Mouse (Mus musculus) forebrain, embryonic 10.5 days (tissue): ENCODE results near the gene Rpa2. TPM values are rescaled to one million over a fixed set of nuclear protein-coding genes. Genes with fewer than 3 reads are reported as not detected.
"Not testable (repeated sequence)": the region's sequence is repeated elsewhere in the genome, so short reads cannot be mapped to it uniquely, and the experiment has no call there.

Experiments
- DNase-seq: peaks from one replicate; pipeline ENCODE4 v3.0.0-alpha.2; 2017; ENCODE audit warnings: low spot score; ENCODE audit errors: extremely low spot score
- H3K27ac ChIP-seq: fragments of 300-500 bp; sonication (generic); 2 replicates; pipeline ENCODE4 v1.5.1; 2016; ENCODE audit warnings: mild to moderate bottlenecking
- H3K27me3 ChIP-seq: fragments of 300-500 bp; sonication (generic); 2 replicates; pipeline ENCODE4 v1.6.1; 2016; ENCODE audit warnings: mild to moderate bottlenecking; ENCODE audit not compliant: poor library complexity, severe bottlenecking
- H3K36me3 ChIP-seq: fragments of 300-500 bp; sonication (generic); replicated peaks from 2 replicates; pipeline ENCODE4 v1.6.1; 2016; ENCODE audit warnings: mild to moderate bottlenecking, moderate library complexity
- H3K4me1 ChIP-seq: fragments of 300-500 bp; sonication (generic); 2 replicates; pipeline ENCODE4 v1.6.1; 2016
- H3K4me3 ChIP-seq: fragments of 300-500 bp; sonication (generic); 2 replicates; pipeline ENCODE4 v1.5.1; 2016; ENCODE audit warnings: mild to moderate bottlenecking, moderate library complexity
- H3K9me3 ChIP-seq: fragments of 300-500 bp; sonication (generic); 2 replicates; pipeline ENCODE4 v1.6.1; 2016; ENCODE audit warnings: mild to moderate bottlenecking, moderate library complexity
- WGBS: fragments of 180-500 bp; shearing (Covaris S2); methylation state at CpG from one replicate; pipeline ENCODE4 v1.1.7; 2016; 5-methylcytosine and 5-hydroxymethylcytosine counted together
- polyA plus RNA-seq: library from polyadenylated mRNA; unstranded; fragments of >200 nt; fragmentation: Nextera tagmentation; extraction: Ambion mirVana; gene quantifications from 2 replicates; pipeline ENCODE4 v1.2.1, GENCODE M21; 2016

Rpa2 gene
- polyA plus RNA-seq, 1 experiment from 2014 or later, result 222 TPM

DNA sequence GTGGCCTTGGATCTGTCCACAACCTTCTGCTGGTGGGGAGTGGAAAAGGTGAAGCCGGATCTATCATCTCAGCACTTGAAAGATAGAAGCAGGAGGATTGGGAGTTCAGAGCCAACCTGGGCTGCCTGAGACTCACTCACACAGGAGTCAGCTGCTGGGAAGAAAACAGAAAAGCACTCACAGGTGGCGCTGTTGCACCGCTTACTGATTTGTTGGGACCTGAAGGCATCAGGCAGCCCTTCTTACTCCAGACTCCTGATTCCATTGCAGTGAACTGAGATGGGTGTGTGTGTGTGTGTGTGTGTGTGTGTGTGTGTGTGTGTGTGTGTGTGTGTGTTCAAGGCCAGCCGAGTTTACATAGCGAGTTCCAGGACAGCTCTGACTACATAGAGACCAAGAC, 8.6 kb downstream of the Rpa2 start:
- no peaks in the 10 kb centered on the region for H3K27me3 ChIP-seq
- 84% methylated on average over 5 of the region's 5 CpGs for WGBS
- peaks cover 90% of the 10 kb centered on the region for H3K36me3 ChIP-seq
- H3K4me1 ChIP-seq, result no peaks in the 10 kb centered on the region
- H3K9me3 ChIP-seq, result no peaks in the 10 kb centered on the region
- no peak for DNase-seq
- H3K4me3 ChIP-seq, result no peak overlapping the region
- H3K27ac ChIP-seq, result no peak overlapping the region

DNA sequence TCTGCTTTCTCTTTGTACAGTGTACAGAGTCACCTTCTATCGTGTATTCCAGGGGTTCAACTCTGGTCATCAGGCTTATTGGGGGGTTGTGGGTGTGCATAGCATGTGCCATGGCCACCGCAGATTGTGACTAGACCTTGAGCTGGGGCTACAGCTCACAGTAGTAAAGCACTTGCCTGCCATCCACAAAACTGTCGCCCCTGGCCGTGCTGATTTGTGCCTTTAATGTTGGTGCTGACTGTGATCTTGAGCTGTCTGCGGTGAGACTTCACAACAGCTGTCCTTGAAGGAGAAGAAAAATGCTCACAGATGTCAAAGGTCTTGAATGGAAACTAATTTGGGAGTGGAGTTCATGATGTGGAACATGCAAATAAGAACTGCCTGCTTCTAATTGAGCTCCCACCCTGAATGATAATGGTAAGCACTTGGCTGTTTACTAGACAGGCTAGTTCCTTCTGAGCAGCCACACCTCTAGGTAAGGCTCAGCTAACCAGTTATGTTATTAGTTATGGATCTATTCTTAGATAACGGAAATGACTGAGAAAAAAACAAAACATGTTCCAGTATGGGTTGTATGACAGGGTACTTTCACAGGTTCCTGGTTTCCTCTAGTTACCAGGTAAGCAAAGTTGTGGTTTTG, 10.6 kb downstream of the Rpa2 start:
- Histone ChIP-seq H3K36me3 (peaks cover 71% of the 10 kb centered on the region), H3K4me1 (no peaks in the 10 kb centered on the region), H3K4me3 (no peak overlapping the region), H3K27ac (no peak overlapping the region), H3K9me3 (no peaks in the 10 kb centered on the region), H3K27me3 (no peaks in the 10 kb centered on the region)
- WGBS, result 95% methylated on average over 6 of the region's 6 CpGs
- no peak for DNase-seq

DNA sequence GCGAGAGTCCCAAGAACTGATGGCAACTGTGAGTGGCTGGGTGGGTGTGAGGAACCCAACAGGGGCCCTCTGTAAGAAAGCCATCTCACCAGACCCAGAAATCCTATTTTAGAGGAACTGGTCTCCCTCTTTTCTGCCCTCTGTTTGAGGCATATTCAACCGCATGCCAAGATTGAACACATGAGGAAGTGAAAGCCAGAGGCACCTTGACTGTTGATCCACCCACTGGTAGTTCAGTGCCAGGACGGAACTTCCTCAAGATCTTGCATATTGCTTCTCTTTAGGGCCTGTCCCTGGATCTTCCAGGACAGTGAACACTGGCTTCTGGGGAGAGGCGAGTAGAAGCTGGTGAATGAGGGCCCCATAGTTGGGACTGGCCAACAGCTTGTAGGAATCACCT, 12.2 kb downstream of the Rpa2 start:
- Histone ChIP-seq H3K27me3 (no peaks in the 10 kb centered on the region), H3K9me3 (no peaks in the 10 kb centered on the region)

DNA sequence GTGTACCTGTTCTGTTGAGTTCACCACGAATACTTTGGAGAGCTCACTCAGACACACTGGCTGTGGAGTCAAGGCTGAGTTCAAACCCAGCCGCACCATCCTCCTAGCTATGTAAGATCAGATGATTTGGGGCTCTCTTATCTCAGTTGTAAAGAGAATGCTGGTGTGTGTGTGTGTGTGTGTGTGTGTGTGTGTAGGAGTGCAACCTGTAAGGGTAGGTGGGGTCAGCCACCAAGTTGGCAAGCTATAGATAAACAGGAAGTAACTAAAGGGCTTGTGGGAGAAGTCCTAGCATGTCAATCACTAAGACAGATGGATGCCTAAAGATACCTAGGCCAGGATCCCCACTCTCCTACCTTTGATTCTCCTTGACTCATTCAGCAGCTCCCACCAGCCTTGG, 15.6 kb downstream of the Rpa2 start:
- Histone ChIP-seq H3K4me1 (no peaks in the 10 kb centered on the region), H3K9me3 (no peaks in the 10 kb centered on the region), H3K27ac (no peak overlapping the region), H3K27me3 (no peaks in the 10 kb centered on the region), H3K4me3 (no peak overlapping the region), H3K36me3 (peaks cover 20% of the 10 kb centered on the region)
- WGBS, result 92% methylated on average over 2 of the region's 2 CpGs
- DNase-seq, result no peak

More for the DNA sequence above, 12.2 kb downstream of the Rpa2 start:
- H3K27ac ChIP-seq, result no peak overlapping the region
- H3K4me1 ChIP-seq, result no peaks in the 10 kb centered on the region
- H3K4me3 ChIP-seq, result no peak overlapping the region
- H3K36me3 ChIP-seq, result peaks cover 55% of the 10 kb centered on the region
- no peak for DNase-seq
- 91% methylated on average over 4 of the region's 4 CpGs for WGBS

DNA sequence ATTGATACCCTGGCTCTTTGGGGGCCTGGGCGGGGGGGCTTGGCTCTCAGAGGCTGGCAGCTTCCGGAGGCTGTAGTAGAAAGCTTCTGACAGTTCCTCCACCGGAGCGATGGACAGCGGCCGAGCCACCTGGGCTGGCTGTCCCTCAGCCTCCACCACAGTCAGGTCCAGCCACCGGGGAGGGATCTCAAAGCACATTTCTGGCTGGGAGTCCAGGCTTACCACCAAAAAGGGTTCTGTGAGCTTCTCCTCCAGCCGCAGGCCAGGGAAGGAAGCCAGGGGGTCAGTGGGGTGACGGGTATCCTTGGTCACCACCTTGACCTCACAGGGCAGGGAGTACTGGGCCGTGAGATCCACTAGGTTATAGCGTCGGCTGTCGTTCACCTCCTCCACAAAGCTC, 17.1 kb downstream of the Rpa2 start:
- H3K36me3 ChIP-seq, result peaks cover 6% of the 10 kb centered on the region
- no peak overlapping the region for H3K4me3 ChIP-seq
- H3K27me3 ChIP-seq, result no peaks in the 10 kb centered on the region
- 91% methylated on average over 13 of the region's 13 CpGs for WGBS
- no peaks in the 10 kb centered on the region for H3K4me1 ChIP-seq
- H3K9me3 ChIP-seq, result no peaks in the 10 kb centered on the region
- no peak overlapping the region for H3K27ac ChIP-seq
- DNase-seq, result no peak

DNA sequence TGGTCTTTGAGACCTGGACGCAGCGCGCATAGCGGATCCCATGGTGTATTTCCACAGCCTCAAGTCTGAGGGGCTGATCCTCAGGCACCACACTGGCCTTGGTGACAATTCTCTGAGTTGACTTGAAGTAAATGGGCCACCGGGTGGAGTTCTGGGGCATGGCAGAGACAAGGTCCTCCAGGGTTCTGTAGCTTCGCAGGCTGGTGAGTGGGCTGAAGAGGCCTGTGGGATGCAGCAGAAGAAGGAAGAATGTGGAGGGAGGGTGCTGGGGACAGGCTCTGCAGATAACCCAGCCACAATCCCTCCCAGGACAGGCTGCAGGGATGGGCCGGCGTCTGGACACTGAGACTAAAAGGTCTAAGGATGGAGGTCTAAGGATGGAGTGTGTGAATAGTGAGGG, 21.6 kb downstream of the Rpa2 start:
- H3K27ac ChIP-seq, result no peak overlapping the region
- H3K9me3 ChIP-seq, result no peaks in the 10 kb centered on the region
- DNase-seq, result no peak
- WGBS, result 87% methylated on average over 8 of the region's 8 CpGs
- H3K27me3 ChIP-seq, result peaks cover 10% of the 10 kb centered on the region
- no peaks in the 10 kb centered on the region for H3K36me3 ChIP-seq
- H3K4me3 ChIP-seq, result no peak overlapping the region
- H3K4me1 ChIP-seq, result no peaks in the 10 kb centered on the region

DNA sequence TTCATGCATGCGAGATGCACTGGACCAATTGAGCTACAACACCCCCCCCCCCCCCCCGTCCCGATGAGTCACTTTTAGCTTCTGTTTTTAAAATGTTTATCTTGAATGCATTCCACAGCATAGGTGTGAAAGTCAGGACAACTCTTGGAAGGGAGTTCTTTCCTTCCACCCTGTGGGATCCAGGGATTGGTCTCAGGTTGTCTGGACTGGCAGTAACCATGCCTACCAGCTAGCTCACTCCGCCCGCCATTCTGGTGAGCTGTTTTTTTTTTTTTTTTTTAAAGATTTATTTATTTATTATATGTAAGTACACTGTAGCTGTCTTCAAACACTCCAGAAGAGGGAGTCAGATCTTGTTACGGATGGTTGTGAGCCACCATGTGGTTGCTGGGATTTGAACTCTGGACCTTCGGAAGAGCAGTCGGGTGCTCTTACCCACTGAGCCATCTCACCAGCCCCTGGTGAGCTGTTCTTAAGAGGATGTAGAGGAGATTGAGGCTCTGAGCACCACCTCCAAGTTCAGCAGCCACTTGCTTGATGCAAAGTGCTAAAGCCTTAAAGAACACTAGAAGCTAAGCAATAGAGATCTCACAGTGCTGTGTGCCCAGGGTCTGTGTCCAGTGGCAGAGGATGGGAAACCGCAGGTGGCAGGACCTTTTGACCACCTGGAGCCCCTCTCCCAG, 25.3 kb downstream of the Rpa2 start:
- peaks cover 38% of the 10 kb centered on the region for H3K27me3 ChIP-seq
- WGBS, result 94% methylated on average over 8 of the region's 9 CpGs
- DNase-seq, H3K4me3 ChIP-seq, H3K4me1 ChIP-seq, H3K36me3 ChIP-seq, H3K9me3 ChIP-seq, H3K27ac ChIP-seq: not testable (repeated sequence)

DNA sequence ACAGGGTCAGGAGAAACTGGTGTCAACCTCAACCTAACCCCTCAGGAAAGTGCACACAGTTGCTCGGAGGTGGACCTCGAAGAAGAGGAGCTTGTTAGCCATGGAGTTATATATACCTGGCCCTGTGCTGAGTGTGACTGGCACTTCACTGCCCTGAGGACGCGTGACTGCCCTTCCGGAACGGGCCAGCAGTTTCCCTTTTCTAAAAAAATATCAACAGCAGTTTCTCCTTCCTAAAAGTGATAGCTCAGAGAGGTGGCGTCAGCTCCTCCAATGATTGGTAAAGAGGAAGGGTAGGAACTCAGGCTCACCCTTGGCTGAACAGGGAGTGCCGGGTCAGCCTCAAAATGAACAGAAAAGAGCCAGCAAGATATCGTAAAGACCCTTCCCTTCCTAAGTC, 25.9 kb downstream of the Rpa2 start:
- no peak for DNase-seq
- 88% methylated on average over 9 of the region's 9 CpGs for WGBS
- H3K36me3 ChIP-seq, result no peaks in the 10 kb centered on the region
- H3K27ac ChIP-seq, result no peak overlapping the region
- H3K27me3 ChIP-seq, result peaks cover 38% of the 10 kb centered on the region
- H3K4me3 ChIP-seq, result no peak overlapping the region
- peaks cover 7% of the 10 kb centered on the region for H3K4me1 ChIP-seq
- H3K9me3 ChIP-seq, result no peaks in the 10 kb centered on the region

DNA sequence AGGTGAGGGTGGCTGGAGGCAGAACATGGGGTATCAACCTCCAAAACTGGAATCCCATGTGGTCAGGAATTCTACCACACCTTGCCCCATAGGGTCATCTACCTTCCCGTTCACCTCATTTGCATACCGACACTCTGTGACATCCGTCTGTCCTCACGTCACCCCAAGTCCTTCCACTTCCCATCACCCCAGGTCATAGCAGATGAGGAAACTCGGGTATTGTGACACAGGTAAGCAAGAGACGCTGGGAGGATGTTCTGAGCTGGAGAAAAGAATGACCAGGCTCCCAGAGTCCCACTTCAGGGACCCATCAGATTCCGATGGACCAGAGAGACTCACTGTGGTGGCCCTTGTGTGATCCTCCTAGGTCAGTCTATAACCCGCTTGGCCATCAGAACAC, 26.6 kb downstream of the Rpa2 start:
- Histone ChIP-seq H3K27me3 (peaks cover 38% of the 10 kb centered on the region), H3K4me1 (peaks cover 7% of the 10 kb centered on the region), H3K36me3 (no peaks in the 10 kb centered on the region), H3K27ac (no peak overlapping the region), H3K4me3 (no peak overlapping the region), H3K9me3 (no peaks in the 10 kb centered on the region)
- DNase-seq, result no peak
- WGBS, result 79% methylated on average over 8 of the region's 8 CpGs

DNA sequence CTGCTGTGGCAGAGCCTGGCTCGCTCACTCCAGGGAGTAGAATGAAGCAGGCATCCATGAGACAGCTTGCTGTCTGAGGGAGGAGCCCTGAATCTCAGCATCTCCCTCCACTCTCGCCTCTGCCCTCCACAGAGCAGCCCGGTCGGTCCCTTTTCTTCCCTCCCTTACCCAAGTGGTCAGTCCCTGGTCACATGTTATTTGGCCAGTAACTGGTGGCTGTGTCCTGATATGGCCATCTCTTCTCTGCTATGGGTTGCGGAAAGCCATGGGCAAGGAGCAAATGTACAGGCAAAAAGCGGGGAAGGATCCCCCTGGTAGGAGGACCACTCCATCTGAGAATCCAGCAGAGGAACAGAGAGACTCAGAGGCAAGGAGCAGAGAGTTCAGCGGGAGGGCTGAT, 27.0 kb downstream of the Rpa2 start:
- 54% methylated on average over 7 of the region's 7 CpGs for WGBS
- no peaks in the 10 kb centered on the region for H3K36me3 ChIP-seq
- H3K9me3 ChIP-seq, result no peaks in the 10 kb centered on the region
- no peak overlapping the region for H3K27ac ChIP-seq
- no peak for DNase-seq
- H3K4me3 ChIP-seq, result no peak overlapping the region
- H3K4me1 ChIP-seq, result peaks cover 7% of the 10 kb centered on the region
- peaks cover 38% of the 10 kb centered on the region for H3K27me3 ChIP-seq

DNA sequence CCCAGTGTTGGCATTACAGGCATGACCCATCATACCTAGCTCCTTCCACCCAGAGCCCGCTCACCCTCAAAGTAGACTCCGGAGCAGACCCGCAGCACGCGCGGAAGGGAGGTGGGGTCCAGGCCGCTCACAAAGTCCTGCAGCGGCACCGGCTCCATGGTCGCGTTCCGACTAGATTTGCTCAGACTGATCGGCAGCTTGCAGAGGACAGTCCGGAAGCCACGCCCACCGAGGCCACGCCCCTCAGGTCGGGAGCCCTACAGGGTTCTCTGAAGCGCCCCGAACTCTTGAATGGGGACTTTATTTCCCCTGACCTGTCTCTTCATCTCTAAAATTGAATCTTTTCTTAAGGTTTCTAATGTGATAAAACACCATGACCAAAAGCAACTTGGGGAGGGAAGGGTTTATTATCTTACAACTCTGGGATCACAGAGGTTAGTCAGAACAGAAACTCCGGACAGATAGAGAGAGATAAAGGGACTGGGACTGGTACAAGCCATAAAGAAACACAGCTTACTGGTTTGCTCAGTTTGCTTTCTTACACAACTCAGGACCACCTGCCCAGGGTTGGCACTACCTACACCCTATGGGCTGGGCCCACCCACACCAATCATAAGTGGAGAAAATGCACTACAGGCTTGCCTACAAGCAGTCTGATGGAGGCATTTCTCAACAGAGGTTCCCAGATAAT, 28.2 kb downstream of the Rpa2 start, which contains the start of gene Themis2:
Gene Themis2, minus strand, starts transcription at position 192 of the 691 bp plus-strand sequence.
- Histone ChIP-seq H3K36me3 (no peaks in the 10 kb centered on the region), H3K9me3 (no peaks in the 10 kb centered on the region), H3K27me3 (peaks cover 38% of the 10 kb centered on the region), H3K27ac (no peak within 1 kb of the TSS), H3K4me1 (peaks cover 7% of the 10 kb centered on the region), H3K4me3 (peak within 1 kb of the TSS; percentile 48)
- DNase-seq, result peak; percentile 62
- 4% methylated on average over 21 of the region's 21 CpGs for WGBS

DNA sequence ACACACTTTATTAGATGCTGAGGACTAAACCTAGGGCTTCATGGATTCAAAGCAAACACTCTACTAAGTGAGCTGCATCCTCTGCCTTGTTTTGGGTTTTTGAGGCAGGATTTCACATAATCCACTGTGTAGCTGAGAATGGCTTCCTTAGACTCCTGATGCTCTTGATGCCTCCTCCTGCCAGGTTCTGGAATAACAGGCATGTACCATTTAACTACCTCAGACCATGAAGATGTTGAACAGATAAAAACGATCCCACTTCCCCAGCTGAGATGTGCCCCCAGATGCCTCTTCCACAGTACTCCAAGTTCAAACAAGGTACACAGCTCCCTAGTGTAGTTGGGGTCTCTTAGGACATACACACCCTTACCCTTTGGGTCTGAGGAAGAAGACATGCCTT, 29.3 kb downstream of the Rpa2 start:
- no peak overlapping the region for H3K4me3 ChIP-seq
- H3K4me1 ChIP-seq, result peaks cover 7% of the 10 kb centered on the region
- peaks cover 38% of the 10 kb centered on the region for H3K27me3 ChIP-seq
- H3K27ac ChIP-seq, result no peak overlapping the region
- H3K36me3 ChIP-seq, result no peaks in the 10 kb centered on the region
- WGBS, result 84% methylated on average over 1 of the region's 1 CpGs
- DNase-seq, result no peak
- no peaks in the 10 kb centered on the region for H3K9me3 ChIP-seq

DNA sequence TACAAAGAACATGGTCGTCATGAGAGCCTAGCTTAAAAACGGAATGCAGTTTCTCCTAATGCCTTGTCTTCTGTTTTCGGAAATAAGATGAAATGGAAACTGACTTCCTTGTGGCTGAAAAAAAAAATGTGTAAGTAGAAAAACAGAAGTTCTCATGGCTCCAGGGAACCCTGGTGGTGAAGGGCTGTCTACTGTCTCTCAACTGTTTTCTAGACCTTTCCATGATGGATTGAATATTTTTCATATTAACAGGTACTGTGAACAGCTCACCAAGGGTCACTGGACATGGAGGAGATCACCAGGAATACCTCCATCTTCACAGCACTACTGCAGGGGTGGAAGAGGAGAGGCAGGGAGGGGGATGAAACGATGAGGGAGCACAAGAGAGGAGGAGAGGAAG, 29.9 kb downstream of the Rpa2 start:
- H3K27ac ChIP-seq, result no peak overlapping the region
- peaks cover 38% of the 10 kb centered on the region for H3K27me3 ChIP-seq
- DNase-seq, result no peak
- H3K4me3 ChIP-seq, result no peak overlapping the region
- H3K9me3 ChIP-seq, result no peaks in the 10 kb centered on the region
- 78% methylated on average over 4 of the region's 4 CpGs for WGBS
- peaks cover 7% of the 10 kb centered on the region for H3K4me1 ChIP-seq
- H3K36me3 ChIP-seq, result no peaks in the 10 kb centered on the region
